Mouse (Mus musculus) CH12F3 (cell line): Measurements from ENCODE around the gene Tamm41.

Source experiments
- in situ Hi-C: fragments of 300-500 bp; cut with MboI; formaldehyde crosslinking; loops from 2 replicates; pipeline ENCODE4 v1.14.3; 2020; ENCODE audit warnings: low sequenced_read_pairs

Tamm41 gene

GRCm38 (mm10) chr6:114982671-114983070, 55.0 kb downstream of the Tamm41 start:
- in situ Hi-C loops, result no loop called here

DNA sequence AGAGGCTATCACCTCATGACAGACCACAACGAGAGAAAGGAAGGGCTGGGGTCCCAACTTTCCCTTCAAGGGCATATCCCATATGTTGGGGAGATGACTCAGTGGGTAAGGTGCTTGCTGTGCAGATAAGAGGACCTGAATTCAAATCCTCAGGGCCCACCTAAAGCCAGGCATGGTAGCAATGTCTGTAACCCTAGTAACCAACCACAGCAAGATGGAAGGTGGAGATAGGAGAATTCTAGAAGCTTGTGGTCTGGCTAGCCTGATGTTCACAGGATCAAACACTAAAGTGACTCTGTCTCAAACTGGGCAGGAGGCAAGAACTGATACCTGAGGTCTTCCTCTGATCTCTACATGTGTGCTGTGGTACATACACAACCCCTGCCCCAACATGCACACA, 58.0 kb downstream of the Tamm41 start:
- in situ Hi-C loops, result no loop called here

DNA sequence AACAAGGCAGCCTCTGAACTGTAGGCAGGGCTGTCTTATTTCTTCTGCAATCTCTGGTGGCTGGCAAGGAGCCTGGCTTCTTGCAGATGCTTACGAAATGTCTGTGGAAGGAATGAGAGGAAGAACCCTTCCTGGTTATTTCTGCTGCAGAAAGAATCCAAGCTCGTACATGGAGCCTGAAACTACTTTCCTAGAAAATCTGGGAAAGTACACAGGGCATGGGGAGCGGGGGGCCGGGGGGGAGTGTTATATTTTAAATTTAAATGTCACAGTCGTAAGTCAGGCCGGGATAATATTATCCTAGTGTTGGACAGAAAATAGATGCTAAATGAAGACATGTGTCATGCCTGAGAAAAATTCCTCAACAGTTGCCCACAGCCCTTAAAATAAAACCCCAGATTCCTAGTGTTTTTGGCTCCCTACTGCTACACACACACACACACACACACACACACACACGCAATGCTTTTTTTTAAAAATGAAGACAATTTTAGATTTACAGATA, 60.7 kb downstream of the Tamm41 start:
- in situ Hi-C loops, result no loop called here

- in situ Hi-C loops, result no loop called here
Measured at GRCm38 (mm10) chr6:114974331-114974730, 63.3 kb downstream of the Tamm41 start.

- in situ Hi-C loops, result no loop called here
Measured at GRCm38 (mm10) chr6:114972988-114973387, 64.7 kb downstream of the Tamm41 start.

GRCm38 (mm10) chr6:114970895-114971294, 66.8 kb downstream of the Tamm41 start:
- in situ Hi-C loops, result no loop called here

DNA sequence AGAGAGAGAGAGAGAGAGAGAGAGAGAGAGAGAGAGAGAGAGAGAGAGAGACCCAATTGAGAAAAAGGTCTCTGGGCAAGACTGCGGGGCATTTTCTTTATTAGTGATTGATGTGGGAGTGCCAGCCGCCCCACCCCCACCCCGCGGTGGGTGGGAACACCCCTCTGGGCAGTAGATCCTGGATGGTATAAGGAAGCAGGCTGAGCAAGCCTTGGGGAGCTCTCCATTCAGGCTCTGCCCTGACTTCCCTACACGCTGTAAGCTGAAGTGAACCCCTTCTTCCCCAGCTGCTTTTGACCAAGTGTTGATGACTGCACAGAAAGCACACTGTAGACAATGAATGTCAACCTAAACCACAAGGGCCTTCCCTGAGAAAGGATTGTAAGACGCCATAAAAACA, 67.3 kb downstream of the Tamm41 start:
- in situ Hi-C loops, result no loop called here

- in situ Hi-C loops, result no loop called here
Measured at GRCm38 (mm10) chr6:114969213-114970120, 68.2 kb downstream of the Tamm41 start, which contains the start of gene Vgll4. Vgll4 (minus strand) TSS chr6:114969994.

DNA sequence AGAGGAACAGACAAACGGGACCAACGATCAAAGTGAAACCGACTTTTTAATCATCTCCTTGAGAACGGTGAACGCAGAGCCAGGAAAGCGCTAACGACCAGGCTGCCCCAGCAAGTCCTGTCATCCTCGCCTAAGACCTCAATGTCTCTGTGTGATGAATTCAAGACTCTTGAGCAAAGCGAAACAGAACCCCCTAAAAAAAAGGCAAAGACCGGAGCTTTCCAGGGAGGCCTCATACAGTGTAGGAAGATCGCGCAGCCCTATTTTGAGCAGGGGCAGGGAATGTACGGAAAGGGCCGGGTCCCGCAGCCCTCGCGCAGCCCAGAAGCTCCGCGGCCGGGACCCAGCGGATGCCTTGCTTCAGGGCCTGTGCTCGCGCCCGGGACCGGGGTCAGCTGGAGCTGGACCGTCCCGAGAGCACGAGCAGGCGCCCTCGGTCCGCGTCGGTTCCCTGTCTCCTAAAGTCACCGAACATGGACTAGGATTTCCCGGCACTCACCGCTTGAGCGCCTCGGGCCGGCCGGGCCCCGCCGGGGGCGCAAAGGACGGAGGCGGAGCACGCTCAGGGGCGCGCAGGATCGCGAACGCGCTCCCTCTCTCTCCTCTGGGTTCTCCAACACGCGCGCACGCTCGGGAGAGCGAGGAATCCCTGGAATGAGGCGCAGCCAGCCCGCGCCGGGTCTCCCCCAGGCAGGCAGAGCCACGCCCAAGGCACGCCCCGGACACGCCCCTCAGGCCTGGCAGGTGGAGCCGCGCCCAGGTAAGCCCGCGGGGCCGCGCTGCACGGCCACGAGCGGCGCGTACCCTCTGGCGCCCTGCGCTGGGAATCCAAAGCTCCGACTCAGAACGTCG, 69.1 kb downstream of the Tamm41 start:
- in situ Hi-C loops, result no loop called here

DNA sequence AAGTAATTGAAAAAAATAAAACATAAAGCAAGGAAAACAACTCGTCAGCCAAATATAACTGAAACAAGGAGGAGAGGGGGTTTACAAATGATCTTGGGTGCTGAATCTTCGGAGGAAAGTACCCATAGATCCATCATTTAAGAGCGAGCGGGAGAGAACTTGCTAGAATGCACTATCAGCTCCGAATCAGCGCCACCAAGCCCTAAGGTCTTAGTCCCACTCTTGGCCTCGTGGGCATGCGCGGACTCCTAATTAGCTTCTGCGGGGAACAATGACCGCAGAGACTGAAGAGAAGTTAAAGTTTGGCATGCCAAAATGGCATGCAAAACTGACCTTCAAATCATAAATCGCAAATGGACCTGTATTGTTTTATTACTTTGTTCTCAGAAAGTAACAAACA, 70.1 kb downstream of the Tamm41 start:
- in situ Hi-C loops, result no loop called here

- in situ Hi-C loops, result no loop called here
Measured at GRCm38 (mm10) chr6:114966396-114967154, 71.1 kb downstream of the Tamm41 start.

DNA sequence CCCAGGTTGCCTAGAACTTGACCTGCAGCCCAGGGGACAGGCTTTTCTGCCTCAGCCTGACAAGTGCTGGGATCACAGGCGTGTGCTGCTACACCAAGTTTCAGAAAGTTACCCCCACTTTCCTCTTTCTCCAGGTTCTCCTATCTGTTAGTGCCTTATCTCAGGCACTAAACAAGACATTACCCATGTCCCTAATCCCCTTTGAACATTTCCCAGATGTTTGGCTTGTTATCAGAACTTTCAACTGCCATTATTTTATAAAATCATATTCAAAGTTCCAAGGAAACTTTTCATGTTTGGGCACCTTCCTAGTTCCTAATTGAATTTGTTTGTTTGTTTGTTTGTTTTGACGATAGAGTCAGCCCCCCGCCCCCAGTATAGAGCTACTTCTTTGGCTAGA, 71.9 kb downstream of the Tamm41 start:
- in situ Hi-C loops, result no loop called here

- in situ Hi-C loops, result no loop called here
Measured at GRCm38 (mm10) chr6:114965396-114965795, 72.3 kb downstream of the Tamm41 start.

GRCm38 (mm10) chr6:114964235-114964634, 73.4 kb downstream of the Tamm41 start:
- in situ Hi-C loops, result no loop called here

GRCm38 (mm10) chr6:114963636-114964035, 74.0 kb downstream of the Tamm41 start:
- in situ Hi-C loops, result no loop called here

GRCm38 (mm10) chr6:114961276-114962068, 76.2 kb downstream of the Tamm41 start:
- in situ Hi-C loops, result no loop called here

DNA sequence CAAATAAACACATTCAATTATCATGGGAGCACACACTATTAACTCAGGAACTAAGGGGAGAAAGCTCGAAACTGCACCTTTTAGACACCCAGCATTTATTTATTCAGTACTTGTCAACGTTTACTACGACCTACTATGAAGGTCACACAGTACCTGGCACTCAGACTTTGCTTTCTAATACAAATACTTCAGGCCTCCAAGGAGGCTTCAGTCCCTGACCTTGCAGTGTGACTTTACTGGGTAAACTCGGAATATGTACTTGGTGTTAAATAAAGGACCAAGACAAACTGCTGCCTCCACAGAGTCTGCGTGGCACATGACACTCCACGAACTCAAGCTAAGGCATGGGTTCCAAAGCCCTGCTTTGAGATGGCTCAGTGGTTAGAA, 78.7 kb downstream of the Tamm41 start:
- in situ Hi-C loops, result no loop called here

GRCm38 (mm10) chr6:114958249-114959011, 79.2 kb downstream of the Tamm41 start:
- in situ Hi-C loops, result no loop called here

DNA sequence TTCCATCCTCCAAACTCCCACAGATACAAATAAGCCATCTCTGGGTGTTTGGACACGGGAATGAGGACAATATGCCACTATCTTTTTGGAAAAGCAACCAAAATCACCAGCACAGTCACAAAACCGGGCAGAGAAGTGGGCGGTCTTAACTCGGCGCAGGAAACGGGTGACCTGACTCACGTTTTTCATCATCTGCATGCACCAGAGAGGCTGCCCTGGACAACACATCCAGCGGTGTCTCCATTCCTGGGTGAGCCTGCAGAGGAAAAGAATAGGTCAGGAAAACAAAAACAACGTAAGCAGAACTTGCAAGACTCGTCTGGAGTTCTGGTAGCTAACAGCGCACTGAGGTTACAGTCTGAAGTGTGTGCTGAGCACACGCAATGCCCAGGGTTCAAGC, 79.9 kb downstream of the Tamm41 start:
- in situ Hi-C loops, result no loop called here
